8 mouse cellular contexts compared by ENCODE assay signal in genomic region chr10:13565080-13565448, GRCm38 (mm10). TPM values are rescaled to one million over a fixed set of nuclear protein-coding genes. Genes with fewer than 3 reads are reported as not detected.
DNase-seq lines count a peak whose midpoint lies in the region; ATAC-seq and TF ChIP-seq lines count a peak whose summit lies in the region.

No protein-coding gene starts in this region.

- no peak for ATAC-seq in heart, embryonic 13.5 days (ENCODE audit: extremely low read depth, insufficient number of reproducible peaks, low FRiP score, low TSS enrichment)
- ATAC-seq in embryonic facial prominence, embryonic 12.5 days (ENCODE audit: insufficient number of reproducible peaks, insufficient read depth, low FRiP score, low TSS enrichment): no peak
- no peak for ATAC-seq in hindbrain, postnatal 0 days
- no peak for ATAC-seq in midbrain, embryonic 12.5 days (ENCODE audit: low FRiP score, low read depth)

- DNase-seq in heart, adult 11 months: no peak
- no peak for DNase-seq in hindbrain, postnatal 0 days (ENCODE audit: low spot score)
- DNase-seq in embryo, embryonic 9.5 days (ENCODE audit: extremely low spot score): no peak
- no peak for DNase-seq in c-Kit-positive CD71-positive TER-119-positive erythroid progenitor cells, embryonic 14.5 days (ENCODE audit: low spot score)
- no peak for DNase-seq in T-cell, adult 2 months (ENCODE audit: low spot score)

- no peak overlapping the region for H3K27ac ChIP-seq in heart, embryonic 13.5 days (replicated peaks)
- no peak overlapping the region for H3K27ac ChIP-seq in embryonic facial prominence, embryonic 12.5 days
- H3K27ac ChIP-seq in hindbrain, postnatal 0 days: no peak overlapping the region
- H3K27ac ChIP-seq in midbrain, embryonic 12.5 days (replicated peaks): no peak overlapping the region

- H3K36me3 ChIP-seq in heart, embryonic 13.5 days: peaks cover 42% of the 10 kb centered on the region
- peaks cover 24% of the 10 kb centered on the region for H3K36me3 ChIP-seq in embryonic facial prominence, embryonic 12.5 days
- peaks cover 13% of the 10 kb centered on the region; the same call in 1 of the 2 replicates for H3K36me3 ChIP-seq in hindbrain, postnatal 0 days (ENCODE audit: insufficient read depth, low read length)
- peaks cover 12% of the 10 kb centered on the region for H3K36me3 ChIP-seq in midbrain, embryonic 12.5 days

- no peaks in the 10 kb centered on the region for H3K9me3 ChIP-seq in heart, embryonic 13.5 days
- no peaks in the 10 kb centered on the region for H3K9me3 ChIP-seq in embryonic facial prominence, embryonic 12.5 days
- H3K9me3 ChIP-seq in hindbrain, postnatal 0 days (ENCODE audit: low read length): no peaks in the 10 kb centered on the region
- H3K9me3 ChIP-seq in midbrain, embryonic 12.5 days: no peaks in the 10 kb centered on the region

- peak overlapping the region; percentile 73 for H3K4me2 ChIP-seq in heart, embryonic 13.5 days
- peak overlapping the region; percentile 39 for H3K4me2 ChIP-seq in embryonic facial prominence, embryonic 12.5 days (replicated peaks)
- H3K4me2 ChIP-seq in hindbrain, postnatal 0 days (ENCODE audit: low read depth, low read length): peak overlapping the region; percentile 55
- H3K4me2 ChIP-seq in midbrain, embryonic 12.5 days (replicated peaks): peak overlapping the region; percentile 39

- TF ChIP-seq CTCF in hindbrain, postnatal 0 days (IDR thresholded peaks at IDR 0.05; ENCODE audit: low read depth): no peak

- 52% methylated on average over 8 of the region's 8 CpGs for WGBS in heart, embryonic 13.5 days
- WGBS in embryonic facial prominence, embryonic 12.5 days: 29% methylated on average over 8 of the region's 8 CpGs
- 55% methylated on average over 8 of the region's 8 CpGs for WGBS in hindbrain, postnatal 0 days
- 66% methylated on average over 8 of the region's 8 CpGs for WGBS in midbrain, embryonic 12.5 days

- H3K4me1 ChIP-seq in heart, embryonic 13.5 days: peaks cover 12% of the 10 kb centered on the region
- peaks cover 6% of the 10 kb centered on the region; the same call in 1 of the 2 replicates for H3K4me1 ChIP-seq in embryonic facial prominence, embryonic 12.5 days
- H3K4me1 ChIP-seq in hindbrain, postnatal 0 days (ENCODE audit: insufficient read depth, low read length): peaks cover 4% of the 10 kb centered on the region
- peaks cover 6% of the 10 kb centered on the region for H3K4me1 ChIP-seq in midbrain, embryonic 12.5 days

- H3K4me3 ChIP-seq in heart, embryonic 13.5 days: peak overlapping the region; percentile 46
- H3K4me3 ChIP-seq in embryonic facial prominence, embryonic 12.5 days: peak overlapping the region; percentile 2
- H3K4me3 ChIP-seq in hindbrain, postnatal 0 days (ENCODE audit: low read length): peak overlapping the region; percentile 30
- no peak overlapping the region for H3K4me3 ChIP-seq in midbrain, embryonic 12.5 days

- peak overlapping the region; percentile 67 for H3K9ac ChIP-seq in heart, embryonic 13.5 days
- no peak overlapping the region for H3K9ac ChIP-seq in embryonic facial prominence, embryonic 12.5 days
- no peak overlapping the region for H3K9ac ChIP-seq in hindbrain, postnatal 0 days (replicated peaks; ENCODE audit: low read length)
- H3K9ac ChIP-seq in midbrain, embryonic 12.5 days (replicated peaks): no peak overlapping the region

- no peaks in the 10 kb centered on the region for H3K27me3 ChIP-seq in heart, embryonic 13.5 days (replicated peaks)
- no peaks in the 10 kb centered on the region for H3K27me3 ChIP-seq in embryonic facial prominence, embryonic 12.5 days
- no peaks in the 10 kb centered on the region for H3K27me3 ChIP-seq in hindbrain, postnatal 0 days (ENCODE audit: insufficient read depth, low read length)
- peaks cover 25% of the 10 kb centered on the region for H3K27me3 ChIP-seq in midbrain, embryonic 12.5 days

RNA-seq across cellular contexts. Expression of gene Pex3, which starts 12.1 kb away (rescaled TPM):
- 15.6 and 20.1 TPM in 2 replicates for polyA plus RNA-seq in heart, embryonic 13.5 days (2015; fragmentation: Nextera tagmentation; extraction: Ambion mirVana)
- polyA plus RNA-seq in embryonic facial prominence, embryonic 12.5 days (2016; fragmentation: Nextera tagmentation; extraction: Ambion mirVana): 25.6 and 26.7 TPM in 2 replicates
- total RNA-seq in hindbrain, postnatal 0 days (2014; rRNA removed): 23.7 and 30.5 TPM in 2 replicates
- 31.5 and 35.7 TPM in 2 replicates for polyA plus RNA-seq in hindbrain, postnatal 0 days (2015; fragmentation: Nextera tagmentation; extraction: Ambion mirVana)
- 21.2 and 21.8 TPM in 2 replicates for polyA plus RNA-seq in midbrain, embryonic 12.5 days (2016; fragmentation: Nextera tagmentation; extraction: Ambion mirVana)

RNA-seq across cellular contexts. Expression of gene Adat2, which starts 12.4 kb away (rescaled TPM):
- polyA plus RNA-seq in heart, embryonic 13.5 days (2015; fragmentation: Nextera tagmentation; extraction: Ambion mirVana): 2.6 and 2.7 TPM in 2 replicates
- 4.1 and 5.1 TPM in 2 replicates for polyA plus RNA-seq in embryonic facial prominence, embryonic 12.5 days (2016; fragmentation: Nextera tagmentation; extraction: Ambion mirVana)
- 2.6 and 2.8 TPM in 2 replicates for total RNA-seq in hindbrain, postnatal 0 days (2014; rRNA removed)
- polyA plus RNA-seq in hindbrain, postnatal 0 days (2015; fragmentation: Nextera tagmentation; extraction: Ambion mirVana): 2.4 and 2.9 TPM in 2 replicates
- 2.7 and 2.9 TPM in 2 replicates for polyA plus RNA-seq in midbrain, embryonic 12.5 days (2016; fragmentation: Nextera tagmentation; extraction: Ambion mirVana)
